Mouse (Mus musculus) cerebellum, adult 2 months (tissue): ENCODE measurements around the gene Stk39.

Experiments used
- CTCF ChIP-seq: fragments of 200-500 bp; IDR thresholded peaks from 2 replicates; pipeline ENCODE4 v1.5.1; 2011; ENCODE audit warnings: low read depth, mild to moderate bottlenecking, control low read depth, low read length, moderate library complexity, borderline replicate concordance; ENCODE audit not compliant: insufficient read depth
- POLR2A ChIP-seq: fragments of 200-500 bp; IDR thresholded peaks from 2 replicates; pipeline ENCODE4 v1.6.1; 2011; ENCODE audit warnings: low read length, control low read depth, borderline replicate concordance; ENCODE audit not compliant: insufficient read depth

DNA sequence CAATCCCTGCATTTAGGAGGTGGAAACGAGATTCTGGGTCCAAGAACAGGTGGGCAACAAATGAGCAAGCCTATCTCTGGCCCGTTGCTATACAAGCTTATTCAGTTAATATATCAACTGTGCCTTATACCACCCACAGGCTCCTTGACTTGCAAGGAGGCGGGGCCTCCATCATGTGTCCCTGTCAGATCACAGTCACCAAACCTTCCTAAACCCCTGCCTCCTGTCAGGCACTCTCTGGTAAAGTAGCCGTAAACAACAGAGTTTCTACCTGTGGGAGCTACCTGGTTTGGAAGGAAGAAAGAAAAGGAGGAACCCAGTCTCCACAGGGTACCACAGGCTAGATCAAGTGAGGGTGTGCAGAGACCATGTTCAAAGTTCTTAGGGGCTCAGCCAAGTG, 90.2 kb downstream of the Stk39 start:
- TF ChIP-seq CTCF (no peak), POLR2A (no peak)
